Mouse (Mus musculus): Measurements from ENCODE around the gene Gtf2b. TPM values are rescaled to one million over a fixed set of nuclear protein-coding genes. Genes with fewer than 3 reads are reported as not detected.

The Gtf2b gene
- polyA plus RNA-seq, 1 experiment: 58.5 TPM

DNA sequence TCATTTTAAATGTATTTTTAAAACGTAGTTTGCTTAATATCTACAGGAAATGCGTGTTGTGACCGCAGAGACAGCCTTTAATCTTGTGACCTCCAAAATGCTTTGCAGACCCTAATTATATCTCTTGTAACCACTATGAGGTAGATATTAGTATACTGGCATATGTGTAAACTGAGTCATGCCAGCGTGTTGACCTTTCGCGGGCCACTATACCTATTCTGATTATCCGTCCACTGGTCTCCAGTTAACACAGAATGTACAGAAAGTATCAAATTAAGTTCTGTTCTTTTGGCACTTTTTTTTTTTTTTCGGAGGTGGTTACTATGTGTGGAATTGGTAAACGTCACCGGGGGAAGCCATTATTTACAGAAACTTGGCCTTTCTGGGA is 927 bp downstream of the Gtf2b start:
- no peaks in the 10 kb centered on the region for H3K27me3 ChIP-seq (ENCODE audit: control insufficient read depth, insufficient read depth, low read length)
- H3K36me3 ChIP-seq (ENCODE audit: control insufficient read depth, insufficient read depth, low read length): peaks cover 4% of the 10 kb centered on the region
- no peak for TF ChIP-seq POLR2A (IDR thresholded peaks at IDR 0.05; ENCODE audit: control insufficient read depth, low read depth, low read length)
- no peak for TF ChIP-seq CTCF (IDR thresholded peaks at IDR 0.05; ENCODE audit: control insufficient read depth, insufficient read depth, insufficient replicate concordance, low read depth, low read length)
- H3K27ac ChIP-seq (ENCODE audit: control insufficient read depth, insufficient read depth, low read depth, low read length): peak overlapping the region; percentile 94
- H3K4me1 ChIP-seq (ENCODE audit: control insufficient read depth, insufficient read depth, low read length): no peaks in the 10 kb centered on the region; the same call in 1 of the 2 replicates
- peak overlapping the region; percentile 100 for H3K4me3 ChIP-seq (ENCODE audit: control insufficient read depth, low read depth, low read length)

DNA sequence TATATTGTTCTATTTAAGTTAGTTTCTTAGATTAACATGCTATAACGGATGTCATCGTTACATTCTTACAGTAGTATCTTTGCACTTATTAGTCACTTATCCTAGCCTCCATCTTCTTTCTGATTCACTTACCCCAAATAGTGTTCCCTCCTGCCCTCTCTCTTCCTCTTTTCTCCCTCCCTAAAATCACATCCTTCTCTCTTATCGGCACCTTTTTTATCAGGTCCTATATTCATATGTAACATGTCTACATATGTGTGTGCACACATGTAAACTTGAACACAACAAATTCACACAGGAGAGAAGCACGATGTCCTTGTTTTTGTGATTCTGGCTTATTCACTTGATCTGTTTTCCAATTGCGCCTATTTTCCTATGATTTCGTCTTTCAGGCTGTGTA is 3.7 kb downstream of the Gtf2b start:
- H3K36me3 ChIP-seq (ENCODE audit: control insufficient read depth, insufficient read depth, low read length): peaks cover 4% of the 10 kb centered on the region
- no peak overlapping the region for H3K27ac ChIP-seq (ENCODE audit: control insufficient read depth, insufficient read depth, low read depth, low read length)
- no peaks in the 10 kb centered on the region; the same call in 1 of the 2 replicates for H3K4me1 ChIP-seq (ENCODE audit: control insufficient read depth, insufficient read depth, low read length)
- H3K4me3 ChIP-seq (ENCODE audit: control insufficient read depth, low read depth, low read length): no peak overlapping the region
- no peaks in the 10 kb centered on the region for H3K27me3 ChIP-seq (ENCODE audit: control insufficient read depth, insufficient read depth, low read length)
- no peak for TF ChIP-seq CTCF (IDR thresholded peaks at IDR 0.05; ENCODE audit: control insufficient read depth, insufficient read depth, insufficient replicate concordance, low read depth, low read length)
- TF ChIP-seq POLR2A (IDR thresholded peaks at IDR 0.05; ENCODE audit: control insufficient read depth, low read depth, low read length): no peak

DNA sequence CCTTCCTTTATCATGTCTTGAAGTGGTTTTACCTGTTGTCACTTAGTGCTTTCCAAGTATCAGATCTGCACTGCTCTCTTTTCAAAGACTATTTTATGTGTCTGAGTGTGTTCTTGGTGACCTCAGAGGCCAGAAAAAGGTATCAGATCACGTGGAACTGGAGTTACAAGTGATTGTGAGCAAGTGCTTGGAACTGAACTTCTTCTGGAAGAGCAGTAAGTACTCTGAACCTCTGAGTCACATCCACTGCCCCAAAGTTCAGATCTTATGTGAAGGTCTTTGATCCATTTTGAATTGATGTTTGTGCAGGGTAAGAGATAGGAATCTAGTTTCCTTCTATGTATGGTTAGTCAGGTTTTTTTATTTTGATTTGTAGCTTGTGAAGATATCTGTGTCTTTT is 5.7 kb downstream of the Gtf2b start:
- Histone ChIP-seq H3K27me3 (ENCODE audit: control insufficient read depth, insufficient read depth, low read length) (no peaks in the 10 kb centered on the region), H3K4me3 (ENCODE audit: control insufficient read depth, low read depth, low read length) (no peak overlapping the region), H3K36me3 (ENCODE audit: control insufficient read depth, insufficient read depth, low read length) (peaks cover 4% of the 10 kb centered on the region), H3K27ac (ENCODE audit: control insufficient read depth, insufficient read depth, low read depth, low read length) (no peak overlapping the region), H3K4me1 (ENCODE audit: control insufficient read depth, insufficient read depth, low read length) (no peaks in the 10 kb centered on the region; the same call in 1 of the 2 replicates)
- TF ChIP-seq POLR2A (IDR thresholded peaks at IDR 0.05; ENCODE audit: control insufficient read depth, low read depth, low read length) (no peak), CTCF (IDR thresholded peaks at IDR 0.05; ENCODE audit: control insufficient read depth, insufficient read depth, insufficient replicate concordance, low read depth, low read length) (no peak)

DNA sequence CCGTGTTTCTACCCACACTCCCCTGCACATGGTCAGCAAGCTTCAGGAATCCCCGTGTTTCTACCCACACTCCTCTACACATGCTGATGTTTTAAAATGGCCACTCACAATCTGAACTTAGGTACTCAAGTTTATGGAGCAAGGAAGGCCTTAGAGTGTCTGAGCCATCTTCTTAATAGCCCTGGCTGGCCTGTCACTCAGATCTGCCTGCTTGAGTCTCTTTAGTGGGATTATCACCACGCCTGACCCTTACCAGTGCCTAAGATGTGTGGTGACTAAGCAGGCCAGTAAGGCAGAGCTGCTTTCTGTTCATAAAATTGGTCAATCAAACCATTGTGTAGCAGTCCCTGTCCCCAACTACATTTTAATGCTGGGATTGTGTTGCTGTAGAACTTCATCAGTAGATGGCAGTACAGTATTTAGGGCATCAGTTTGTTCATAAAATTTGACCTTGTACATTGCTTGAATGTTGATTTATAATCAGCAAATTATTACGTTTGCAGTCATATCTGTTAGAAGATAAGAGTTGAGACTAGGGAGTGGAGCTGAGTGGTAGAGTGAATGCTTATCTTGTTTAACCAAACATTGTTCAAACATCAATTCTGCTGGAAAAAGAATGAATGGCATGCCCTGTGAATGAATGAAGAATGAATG is 8.8 kb downstream of the Gtf2b start:
- H3K4me1 ChIP-seq (ENCODE audit: control insufficient read depth, insufficient read depth, low read length): no peaks in the 10 kb centered on the region
- TF ChIP-seq CTCF (IDR thresholded peaks at IDR 0.05; ENCODE audit: control insufficient read depth, insufficient read depth, insufficient replicate concordance, low read depth, low read length) (no peak), POLR2A (IDR thresholded peaks at IDR 0.05; ENCODE audit: control insufficient read depth, low read depth, low read length) (no peak)
- H3K36me3 ChIP-seq (ENCODE audit: control insufficient read depth, insufficient read depth, low read length): peaks cover 1% of the 10 kb centered on the region; the same call in 1 of the 2 replicates
- no peak overlapping the region for H3K4me3 ChIP-seq (ENCODE audit: control insufficient read depth, low read depth, low read length)
- H3K27me3 ChIP-seq (ENCODE audit: control insufficient read depth, insufficient read depth, low read length): no peaks in the 10 kb centered on the region
- H3K27ac ChIP-seq (ENCODE audit: control insufficient read depth, insufficient read depth, low read depth, low read length): no peak overlapping the region

DNA sequence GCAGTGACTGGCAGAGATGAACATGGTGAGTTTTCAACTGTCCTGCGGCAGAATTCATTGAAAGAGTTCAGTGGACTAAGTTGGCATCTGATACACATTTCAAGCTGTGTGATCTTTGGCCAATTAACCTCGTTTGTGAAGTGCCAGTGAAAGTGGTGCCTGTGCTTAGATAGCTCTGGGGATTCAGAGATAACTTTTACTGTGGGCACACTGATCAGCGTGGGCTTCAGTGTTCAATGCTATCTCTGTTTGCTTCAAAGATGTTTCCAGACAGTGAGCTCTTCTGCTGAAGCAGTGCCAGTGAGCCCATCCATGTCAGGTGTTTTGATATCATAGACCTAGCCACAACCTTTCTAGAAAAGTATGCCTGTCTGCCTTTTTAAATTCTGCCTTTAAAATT is 12.4 kb downstream of the Gtf2b start:
- Histone ChIP-seq H3K27me3 (ENCODE audit: control insufficient read depth, insufficient read depth, low read length) (no peaks in the 10 kb centered on the region), H3K4me3 (ENCODE audit: control insufficient read depth, low read depth, low read length) (no peak overlapping the region), H3K36me3 (ENCODE audit: control insufficient read depth, insufficient read depth, low read length) (peaks cover 1% of the 10 kb centered on the region), H3K27ac (ENCODE audit: control insufficient read depth, insufficient read depth, low read depth, low read length) (no peak overlapping the region), H3K4me1 (ENCODE audit: control insufficient read depth, insufficient read depth, low read length) (no peaks in the 10 kb centered on the region)
- TF ChIP-seq CTCF (IDR thresholded peaks at IDR 0.05; ENCODE audit: control insufficient read depth, insufficient read depth, insufficient replicate concordance, low read depth, low read length) (no peak), POLR2A (IDR thresholded peaks at IDR 0.05; ENCODE audit: control insufficient read depth, low read depth, low read length) (no peak)

DNA sequence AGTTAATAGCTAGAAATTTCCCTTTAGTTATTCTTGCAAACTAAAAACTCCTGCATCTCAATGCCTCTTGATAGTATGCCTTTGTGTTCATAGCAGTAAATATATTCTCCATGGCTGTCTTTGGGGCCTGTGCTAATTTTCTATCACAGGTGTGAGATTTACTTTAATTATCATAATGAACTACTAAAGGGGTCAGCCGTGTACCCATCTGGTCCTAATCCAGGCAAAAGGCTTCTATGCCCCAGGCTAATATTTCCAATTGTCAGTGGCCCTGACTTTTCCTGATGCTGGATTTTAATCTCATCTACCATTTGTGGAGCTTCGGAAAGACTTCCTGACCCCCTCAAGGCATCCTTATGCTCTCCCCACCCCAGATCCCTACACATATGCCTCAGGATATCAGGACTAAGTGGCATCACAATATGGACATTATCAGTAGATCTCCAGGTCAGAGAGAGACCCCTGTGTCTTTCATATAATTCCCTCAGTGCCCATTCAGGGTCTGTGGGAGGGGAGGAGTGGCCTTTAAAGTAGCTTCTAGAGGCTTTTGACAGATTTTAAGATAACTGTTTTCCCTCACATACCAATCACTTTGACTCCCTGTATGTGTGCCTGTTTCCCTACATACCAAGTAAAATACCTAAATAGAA is 21.7 kb downstream of the Gtf2b start:
- Histone ChIP-seq H3K27me3 (ENCODE audit: control insufficient read depth, insufficient read depth, low read length) (no peaks in the 10 kb centered on the region), H3K27ac (ENCODE audit: control insufficient read depth, insufficient read depth, low read depth, low read length) (no peak overlapping the region), H3K4me1 (ENCODE audit: control insufficient read depth, insufficient read depth, low read length) (no peaks in the 10 kb centered on the region), H3K36me3 (ENCODE audit: control insufficient read depth, insufficient read depth, low read length) (peaks cover 3% of the 10 kb centered on the region; the same call in 1 of the 2 replicates), H3K4me3 (ENCODE audit: control insufficient read depth, low read depth, low read length) (no peak overlapping the region)
- TF ChIP-seq POLR2A (IDR thresholded peaks at IDR 0.05; ENCODE audit: control insufficient read depth, low read depth, low read length): no peak
- TF ChIP-seq CTCF (IDR thresholded peaks at IDR 0.05; ENCODE audit: control insufficient read depth, insufficient read depth, insufficient replicate concordance, low read depth, low read length): no peak

DNA sequence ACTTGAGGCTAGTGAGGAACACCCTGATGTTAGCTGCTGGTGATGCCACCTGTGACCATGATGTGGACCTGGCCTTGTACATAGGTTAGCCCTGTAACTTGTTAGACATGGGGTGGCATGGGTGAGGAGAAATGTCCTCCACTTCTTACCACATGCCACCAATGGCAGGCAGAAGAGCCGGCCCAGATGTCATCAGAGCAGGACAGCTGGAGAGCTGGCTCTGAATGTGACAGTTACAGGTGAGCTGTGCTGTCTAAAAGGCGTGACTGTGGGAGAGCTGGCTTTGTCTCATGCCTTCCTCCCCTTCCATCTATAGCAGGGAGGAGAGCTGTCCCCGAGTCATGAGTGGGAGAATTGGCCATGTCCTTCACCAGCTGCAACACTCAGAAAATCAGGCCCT is 30.7 kb downstream of the Gtf2b start:
- Histone ChIP-seq H3K36me3 (ENCODE audit: control insufficient read depth, insufficient read depth, low read length) (no peaks in the 10 kb centered on the region; the same call in none of the 2 replicates), H3K27ac (ENCODE audit: control insufficient read depth, insufficient read depth, low read depth, low read length) (no peak overlapping the region), H3K4me1 (ENCODE audit: control insufficient read depth, insufficient read depth, low read length) (no peaks in the 10 kb centered on the region), H3K27me3 (ENCODE audit: control insufficient read depth, insufficient read depth, low read length) (no peaks in the 10 kb centered on the region), H3K4me3 (ENCODE audit: control insufficient read depth, low read depth, low read length) (no peak overlapping the region)
- TF ChIP-seq CTCF (IDR thresholded peaks at IDR 0.05; ENCODE audit: control insufficient read depth, insufficient read depth, insufficient replicate concordance, low read depth, low read length) (no peak), POLR2A (IDR thresholded peaks at IDR 0.05; ENCODE audit: control insufficient read depth, low read depth, low read length) (no peak)
